34 mouse cellular contexts compared by ENCODE assay signal in the genomic region with DNA sequence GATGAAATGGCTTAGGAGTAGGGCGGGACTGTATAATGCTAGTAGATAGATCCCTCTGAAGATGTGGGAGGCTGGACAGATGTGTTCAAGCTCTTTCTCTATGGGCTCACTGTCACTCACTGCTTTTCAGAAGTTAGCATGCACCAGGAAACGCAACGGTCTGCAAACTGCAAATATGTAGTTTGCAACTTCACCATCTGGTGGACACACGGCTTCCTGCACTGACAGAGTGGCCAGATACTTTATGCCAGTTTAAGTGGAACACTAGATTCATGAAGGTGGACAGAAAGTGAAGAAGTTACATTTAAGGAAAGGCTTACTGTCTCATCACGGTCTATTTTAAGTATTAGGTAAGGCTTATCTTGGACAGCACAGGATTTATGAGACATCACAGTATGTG. TPM values are rescaled to one million over a fixed set of nuclear protein-coding genes. Genes with fewer than 3 reads are reported as not detected.
DNase-seq lines count a peak whose midpoint lies in the region; ATAC-seq and TF ChIP-seq lines count a peak whose summit lies in the region.
"Had no signal": no experiment of that assay in that cellular context is flagged by ENCODE, and none has a peak within 500 bp of the region (broad histone marks: within the 10 kb centered on the region; RNA-seq: fewer than 3 reads in every experiment).

No protein-coding gene starts in this region.

- H3K4me1 ChIP-seq in intestine, embryonic 14.5 days (replicated peaks; ENCODE audit: control insufficient read depth, insufficient read depth, low read length): no peaks in the 10 kb centered on the region
- H3K4me1 ChIP-seq in intestine, postnatal 0 days (replicated peaks; ENCODE audit: control insufficient read depth, insufficient read depth, low read length): no peaks in the 10 kb centered on the region
- H3K4me1 ChIP-seq in midbrain, postnatal 0 days (ENCODE audit: insufficient read depth, low read length): no peaks in the 10 kb centered on the region
- no peaks in the 10 kb centered on the region for H3K4me1 ChIP-seq in midbrain, embryonic 16.5 days (ENCODE audit: control insufficient read depth, insufficient read depth, low read length)
- H3K4me1 ChIP-seq: forebrain, embryonic 13.5 days; heart, embryonic 12.5 days; hindbrain, embryonic 15.5 days; lung, embryonic 15.5 days; midbrain, embryonic 10.5 days; midbrain, embryonic 15.5 days; neural tube, embryonic 13.5 days had no signal

- H3K9ac ChIP-seq in intestine, embryonic 14.5 days (ENCODE audit: low read length): no peak overlapping the region
- H3K9ac ChIP-seq in intestine, postnatal 0 days (ENCODE audit: low read depth, low read length): no peak overlapping the region
- no peak overlapping the region for H3K9ac ChIP-seq in midbrain, postnatal 0 days (replicated peaks; ENCODE audit: low read length, poor library complexity, severe bottlenecking)
- no peak overlapping the region for H3K9ac ChIP-seq in midbrain, embryonic 16.5 days (ENCODE audit: low read depth, low read length)
- H3K9ac ChIP-seq: forebrain, embryonic 13.5 days; heart, embryonic 12.5 days; hindbrain, embryonic 15.5 days; liver, embryonic 14.5 days; lung, embryonic 15.5 days; midbrain, embryonic 15.5 days; neural tube, embryonic 13.5 days had no signal

- H3K4me3 ChIP-seq in intestine, embryonic 14.5 days (ENCODE audit: low read depth, low read length): no peak overlapping the region
- no peak overlapping the region for H3K4me3 ChIP-seq in intestine, postnatal 0 days (ENCODE audit: low read depth, low read length)
- H3K4me3 ChIP-seq in midbrain, postnatal 0 days (ENCODE audit: low read depth, low read length): no peak overlapping the region
- H3K4me3 ChIP-seq in midbrain, embryonic 16.5 days (ENCODE audit: low read depth, low read length): no peak overlapping the region
- H3K4me3 ChIP-seq: erythroblast, embryonic 14.5 days; forebrain, embryonic 13.5 days; heart, embryonic 12.5 days; hindbrain, embryonic 15.5 days; lung, embryonic 15.5 days; midbrain, embryonic 10.5 days; midbrain, embryonic 15.5 days; myocyte; neural tube, embryonic 13.5 days had no signal

- no peak for TF ChIP-seq POLR2A in brain, embryonic 14.5 days (IDR thresholded peaks at IDR 0.05; ENCODE audit: borderline replicate concordance, extremely low read depth, insufficient read depth, insufficient read length, poor library complexity, severe bottlenecking)

- H3K27ac ChIP-seq in intestine, embryonic 14.5 days (ENCODE audit: low read depth): no peak overlapping the region
- no peak overlapping the region for H3K27ac ChIP-seq in intestine, postnatal 0 days (ENCODE audit: low read depth, low read length)
- H3K27ac ChIP-seq in midbrain, postnatal 0 days (ENCODE audit: low read depth, low read length): no peak overlapping the region
- no peak overlapping the region for H3K27ac ChIP-seq in midbrain, embryonic 16.5 days (ENCODE audit: low read length)
- H3K27ac ChIP-seq: forebrain, embryonic 13.5 days; hindbrain, embryonic 15.5 days; liver, embryonic 14.5 days; lung, embryonic 15.5 days; midbrain, embryonic 10.5 days; midbrain, embryonic 15.5 days; neural tube, embryonic 13.5 days had no signal

- ATAC-seq in intestine, embryonic 14.5 days (replicated peaks; ENCODE audit: low FRiP score, low TSS enrichment, low read depth): no peak
- no peak for ATAC-seq in intestine, postnatal 0 days
- ATAC-seq in midbrain, postnatal 0 days (ENCODE audit: low FRiP score): no peak
- ATAC-seq in midbrain, embryonic 16.5 days: no peak
- ATAC-seq: forebrain, embryonic 13.5 days; intestine, embryonic 16.5 days; midbrain, embryonic 15.5 days; Patski had no signal

- H3K9me3 ChIP-seq in intestine, embryonic 14.5 days (ENCODE audit: control insufficient read depth, low read length): no peaks in the 10 kb centered on the region
- no peaks in the 10 kb centered on the region for H3K9me3 ChIP-seq in intestine, postnatal 0 days (ENCODE audit: control insufficient read depth)
- no peaks in the 10 kb centered on the region for H3K9me3 ChIP-seq in midbrain, postnatal 0 days (ENCODE audit: low read length)
- no peaks in the 10 kb centered on the region for H3K9me3 ChIP-seq in midbrain, embryonic 16.5 days (replicated peaks; ENCODE audit: control insufficient read depth, low read length, poor library complexity, severe bottlenecking)
- H3K9me3 ChIP-seq: forebrain, embryonic 13.5 days; G1E; heart, embryonic 12.5 days; hindbrain, embryonic 15.5 days; lung, embryonic 15.5 days; midbrain, embryonic 10.5 days; midbrain, embryonic 15.5 days; neural tube, embryonic 13.5 days had no signal

- TF ChIP-seq CTCF in intestine, postnatal 0 days (IDR thresholded peaks at IDR 0.05; ENCODE audit: low read depth): no peak
- TF ChIP-seq CTCF in midbrain, postnatal 0 days (IDR thresholded peaks at IDR 0.05): peak; percentile 56
- peak; percentile 5; the same call in 1 of the 2 replicates for TF ChIP-seq CTCF in brain, embryonic 14.5 days (IDR thresholded peaks at IDR 0.05; ENCODE audit: borderline replicate concordance, extremely low read depth, insufficient read depth, insufficient read length)

- H3K4me2 ChIP-seq in intestine, embryonic 14.5 days (ENCODE audit: low read length): no peak overlapping the region
- H3K4me2 ChIP-seq in intestine, postnatal 0 days (replicated peaks; ENCODE audit: low read depth): no peak overlapping the region
- no peak overlapping the region for H3K4me2 ChIP-seq in midbrain, postnatal 0 days (ENCODE audit: low read depth, low read length, poor library complexity, severe bottlenecking)
- H3K4me2 ChIP-seq in midbrain, embryonic 16.5 days (ENCODE audit: low read length): no peak overlapping the region
- H3K4me2 ChIP-seq: forebrain, embryonic 13.5 days; heart, embryonic 12.5 days; hindbrain, embryonic 15.5 days; lung, embryonic 15.5 days; midbrain, embryonic 15.5 days; neural tube, embryonic 13.5 days had no signal

- 79% methylated on average over 5 of the region's 5 CpGs for WGBS in intestine, embryonic 14.5 days
- 80% methylated on average over 5 of the region's 5 CpGs for WGBS in intestine, postnatal 0 days
- 76% methylated on average over 5 of the region's 5 CpGs for WGBS in midbrain, postnatal 0 days
- WGBS in midbrain, embryonic 16.5 days: 83% methylated on average over 5 of the region's 5 CpGs

- no peaks in the 10 kb centered on the region for H3K36me3 ChIP-seq in intestine, embryonic 14.5 days (ENCODE audit: control insufficient read depth, insufficient read depth, low read length)
- H3K36me3 ChIP-seq in intestine, postnatal 0 days (ENCODE audit: control insufficient read depth, insufficient read depth): no peaks in the 10 kb centered on the region
- H3K36me3 ChIP-seq in midbrain, postnatal 0 days (ENCODE audit: insufficient read depth, low read length): no peaks in the 10 kb centered on the region
- no peaks in the 10 kb centered on the region for H3K36me3 ChIP-seq in midbrain, embryonic 16.5 days (ENCODE audit: control insufficient read depth, insufficient read depth, low read length)
- H3K36me3 ChIP-seq: G1E; heart, embryonic 12.5 days; hindbrain, embryonic 15.5 days; lung, embryonic 15.5 days; midbrain, embryonic 10.5 days; midbrain, embryonic 15.5 days; neural tube, embryonic 13.5 days had no signal

- peak; percentile 27 for DNase-seq in intestine, embryonic 14.5 days (ENCODE audit: low spot score)
- no peak for DNase-seq in midbrain, postnatal 0 days (ENCODE audit: low spot score)
- DNase-seq in brain, embryonic 14.5 days (ENCODE audit: low read depth): no peak
- no peak for DNase-seq in cerebellum, adult 11-12 months
- DNase-seq: adrenal gland, postnatal 10 days; cerebellum, adult 11 months; cerebellum, adult 9-11 months; gastrocnemius, postnatal 14 days; kidney, adult 9 months; kidney, postnatal 25 days; liver; right cerebral cortex, postnatal 14 days had no signal

- H3K27me3 ChIP-seq in intestine, embryonic 14.5 days (replicated peaks; ENCODE audit: control insufficient read depth, insufficient read depth, low read length): no peaks in the 10 kb centered on the region
- H3K27me3 ChIP-seq in intestine, postnatal 0 days (replicated peaks; ENCODE audit: control insufficient read depth, insufficient read depth, low read length): no peaks in the 10 kb centered on the region
- no peaks in the 10 kb centered on the region for H3K27me3 ChIP-seq in midbrain, postnatal 0 days (ENCODE audit: insufficient read depth, low read length)
- H3K27me3 ChIP-seq in midbrain, embryonic 16.5 days (ENCODE audit: control insufficient read depth, insufficient read depth, low read depth, low read length): no peaks in the 10 kb centered on the region
- H3K27me3 ChIP-seq: forebrain, embryonic 13.5 days; hindbrain, embryonic 15.5 days; lung, embryonic 15.5 days; midbrain, embryonic 15.5 days; neural tube, embryonic 13.5 days had no signal

RNA-seq across cellular contexts. Expression of a gene that starts 25.9 kb away (rescaled TPM):
- 6.2 and 7.2 TPM in 2 replicates for polyA plus RNA-seq in intestine, embryonic 14.5 days (2014; fragmentation: Nextera tagmentation; extraction: Ambion mirVana)
- polyA plus RNA-seq in intestine, postnatal 0 days (2015; fragmentation: Nextera tagmentation; extraction: Ambion mirVana): 0.76 and 0.93 TPM in 2 replicates
- total RNA-seq in midbrain, postnatal 0 days (2014; rRNA removed): 0.22 and 0.47 TPM in 2 replicates
- polyA plus RNA-seq in midbrain, postnatal 0 days (2015; fragmentation: Nextera tagmentation; extraction: Ambion mirVana): 0.02 TPM in 1 of 2 replicates, not detected in the other
- polyA plus RNA-seq in midbrain, embryonic 16.5 days (2015; fragmentation: Nextera tagmentation; extraction: Ambion mirVana): 0.04 and 0.10 TPM in 2 replicates
- polyA plus RNA-seq in brain, embryonic 14.5 days (2012; rRNA removed): 0.26 and 0.56 TPM in 2 replicates
- total RNA-seq: common myeloid progenitor, adult 5-6 weeks; gastrocnemius, postnatal 14 days; granulocyte monocyte progenitor cell, adult 5-6 weeks; hematopoietic stem cell, adult 5-6 weeks; layer of hippocampus, postnatal 25 days; left cerebral cortex, postnatal 14 days; megakaryocyte progenitor cell, adult 5-6 weeks had no signal
- polyA plus RNA-seq: erythroblast, embryonic 14.5 days; forebrain, embryonic 13.5 days; G1E had no signal

RNA-seq across cellular contexts. Expression of a gene that starts 31.9 kb away (rescaled TPM):
- 17.5 and 19.1 TPM in 2 replicates for polyA plus RNA-seq in intestine, embryonic 14.5 days (2014; fragmentation: Nextera tagmentation; extraction: Ambion mirVana)
- 7.1 and 8.3 TPM in 2 replicates for polyA plus RNA-seq in intestine, postnatal 0 days (2015; fragmentation: Nextera tagmentation; extraction: Ambion mirVana)
- total RNA-seq in midbrain, postnatal 0 days (2014; rRNA removed): 136 and 180 TPM in 2 replicates
- polyA plus RNA-seq in midbrain, postnatal 0 days (2015; fragmentation: Nextera tagmentation; extraction: Ambion mirVana): 58.0 and 68.1 TPM in 2 replicates
- 63.5 and 66.9 TPM in 2 replicates for polyA plus RNA-seq in midbrain, embryonic 16.5 days (2015; fragmentation: Nextera tagmentation; extraction: Ambion mirVana)
- 57.6 and 82.6 TPM in 2 replicates for polyA plus RNA-seq in brain, embryonic 14.5 days (2012; rRNA removed)
- polyA plus RNA-seq: C2C12; erythroblast, embryonic 14.5 days; G1E had no signal
